Mouse (Mus musculus) limb, embryonic 10.5 days (tissue): Measurements from ENCODE around the gene Ly6g5b. TPM values are rescaled to one million over a fixed set of nuclear protein-coding genes. Genes with fewer than 3 reads are reported as not detected.

Experiments used
- DNase-seq: peaks from one replicate; pipeline ENCODE4 v3.0.0-alpha.2; 2017; ENCODE audit warnings: low spot score
- H3K27ac ChIP-seq: fragments of 300-500 bp; sonication (generic); 2 replicates; pipeline ENCODE4 v1.5.1; 2016; ENCODE audit warnings: mild to moderate bottlenecking
- H3K27me3 ChIP-seq: fragments of 300-500 bp; sonication (generic); 2 replicates; pipeline ENCODE4 v1.6.1; 2016; ENCODE audit warnings: low read depth, mild to moderate bottlenecking; ENCODE audit not compliant: poor library complexity, severe bottlenecking
- H3K36me3 ChIP-seq: fragments of 300-500 bp; sonication (generic); 2 replicates; pipeline ENCODE4 v1.6.1; 2016; ENCODE audit warnings: mild to moderate bottlenecking, moderate library complexity
- H3K4me1 ChIP-seq: fragments of 300-500 bp; sonication (generic); 2 replicates; pipeline ENCODE4 v1.6.1; 2016
- H3K4me3 ChIP-seq: fragments of 300-500 bp; sonication (generic); 2 replicates; pipeline ENCODE4 v1.5.1; 2016; ENCODE audit warnings: mild to moderate bottlenecking, moderate library complexity
- H3K9me3 ChIP-seq: fragments of 300-500 bp; sonication (generic); replicated peaks from 2 replicates; pipeline ENCODE4 v1.6.1; 2016; ENCODE audit warnings: mild to moderate bottlenecking
- WGBS: fragments of 180-500 bp; shearing (Covaris S2); methylation state at CpG from one replicate; pipeline ENCODE4 v1.1.7; 2016; 5-methylcytosine and 5-hydroxymethylcytosine counted together
- polyA plus RNA-seq: library from polyadenylated mRNA; unstranded; fragments of >200 nt; fragmentation: Nextera tagmentation; extraction: Ambion mirVana; gene quantifications from 2 replicates; pipeline ENCODE4 v1.2.1, GENCODE M21; 2016

Gene Ly6g5b
- polyA plus RNA-seq, 1 experiment from 2014 or later, result 1.7 TPM

GRCm38 (mm10) chr17:35079778-35080177, 35.5 kb downstream of the Ly6g5b start:
- no peak for DNase-seq
- Histone ChIP-seq H3K9me3 (no peaks in the 10 kb centered on the region), H3K27ac (no peak overlapping the region), H3K4me1 (peaks cover 28% of the 10 kb centered on the region), H3K4me3 (no peak overlapping the region), H3K27me3 (peaks cover 29% of the 10 kb centered on the region), H3K36me3 (no peaks in the 10 kb centered on the region)
- WGBS, result 76% methylated on average over 9 of the region's 9 CpGs

DNA sequence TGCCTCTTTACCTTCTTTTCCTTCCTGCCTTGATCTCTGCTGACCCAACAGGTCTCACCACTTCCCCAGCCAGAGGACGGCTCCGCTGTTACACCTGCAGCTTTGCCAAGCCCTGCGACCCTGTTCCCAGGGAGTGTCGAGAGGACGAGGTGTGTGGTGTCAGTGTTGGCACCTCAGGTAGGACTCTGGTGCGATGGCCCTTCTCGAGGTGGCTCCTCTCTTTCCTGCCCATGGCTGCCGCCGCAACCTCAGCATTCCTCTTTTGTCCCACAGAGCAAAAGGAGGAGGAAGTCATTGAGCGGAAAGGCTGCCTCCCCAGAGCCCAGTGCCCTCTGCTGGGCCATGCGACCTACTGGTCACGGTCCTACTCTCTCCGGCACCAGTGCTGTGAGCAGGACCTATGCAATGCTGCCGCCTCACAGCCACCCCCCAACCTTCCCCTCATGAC, 37.4 kb downstream of the Ly6g5b start, which contains the start of gene Ly6g6d:
Ly6g6d (minus strand) TSS at position 280 of the 448 bp plus-strand sequence.
- H3K36me3 ChIP-seq, result no peaks in the 10 kb centered on the region
- peak; percentile 53 for DNase-seq

GRCm38 (mm10) chr17:35077285-35077684, 37.9 kb downstream of the Ly6g5b start:
- no peak for DNase-seq
- Histone ChIP-seq H3K4me1 (peaks cover 36% of the 10 kb centered on the region), H3K4me3 (peak overlapping the region; percentile 37), H3K36me3 (no peaks in the 10 kb centered on the region), H3K27ac (peak overlapping the region; percentile 58; the same call in 1 of the 2 replicates), H3K27me3 (peaks cover 29% of the 10 kb centered on the region), H3K9me3 (no peaks in the 10 kb centered on the region)
- 46% methylated on average over 2 of the region's 2 CpGs for WGBS

More for the DNA sequence above, 37.4 kb downstream of the Ly6g5b start, which contains the start of gene Ly6g6d:
- H3K4me1 ChIP-seq, result peaks cover 36% of the 10 kb centered on the region
- peak within 1 kb of the TSS; percentile 37 for H3K4me3 ChIP-seq
- peak within 1 kb of the TSS; percentile 58 for H3K27ac ChIP-seq
- H3K9me3 ChIP-seq, result no peaks in the 10 kb centered on the region
- peaks cover 29% of the 10 kb centered on the region for H3K27me3 ChIP-seq
- 13% methylated on average over 14 of the region's 14 CpGs for WGBS

- Histone ChIP-seq H3K27ac (peak within 1 kb of the TSS; percentile 58), H3K4me3 (peak within 1 kb of the TSS; percentile 37), H3K27me3 (peaks cover 29% of the 10 kb centered on the region), H3K4me1 (peaks cover 36% of the 10 kb centered on the region), H3K36me3 (no peaks in the 10 kb centered on the region), H3K9me3 (no peaks in the 10 kb centered on the region)
- WGBS, result 22% methylated on average over 10 of the region's 10 CpGs
- peak; percentile 41 for DNase-seq
Measured at GRCm38 (mm10) chr17:35076507-35077176, 38.6 kb downstream of the Ly6g5b start, which contains the start of gene Ly6g6e. TSS of gene Ly6g6e (plus strand) at chr17:35076902.

DNA sequence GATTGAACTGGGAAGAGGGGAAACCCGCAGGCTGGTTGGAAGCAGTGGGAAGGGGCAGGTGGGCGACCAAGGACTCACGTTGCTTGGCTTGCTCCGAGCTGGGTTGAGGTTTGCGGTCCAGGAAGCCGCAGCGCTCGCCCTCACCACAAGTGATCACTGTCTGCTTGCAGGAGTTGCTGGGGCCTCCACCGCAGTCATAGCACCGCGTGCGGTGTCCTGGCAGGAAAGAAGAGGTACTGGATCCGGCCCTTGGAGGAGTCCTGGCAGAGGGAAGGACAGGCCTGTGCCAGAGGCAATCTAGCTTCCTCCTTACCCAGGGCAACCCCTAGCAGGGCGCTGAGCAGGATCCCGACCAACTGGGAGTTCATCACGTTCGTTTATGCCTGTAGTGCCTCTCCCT, 41.1 kb downstream of the Ly6g5b start:
- 45% methylated on average over 17 of the region's 17 CpGs for WGBS
- Histone ChIP-seq H3K27ac (peak overlapping the region; percentile 53), H3K36me3 (no peaks in the 10 kb centered on the region), H3K9me3 (no peaks in the 10 kb centered on the region), H3K27me3 (peaks cover 25% of the 10 kb centered on the region), H3K4me3 (no peak overlapping the region), H3K4me1 (peaks cover 33% of the 10 kb centered on the region)
- no peak for DNase-seq

DNA sequence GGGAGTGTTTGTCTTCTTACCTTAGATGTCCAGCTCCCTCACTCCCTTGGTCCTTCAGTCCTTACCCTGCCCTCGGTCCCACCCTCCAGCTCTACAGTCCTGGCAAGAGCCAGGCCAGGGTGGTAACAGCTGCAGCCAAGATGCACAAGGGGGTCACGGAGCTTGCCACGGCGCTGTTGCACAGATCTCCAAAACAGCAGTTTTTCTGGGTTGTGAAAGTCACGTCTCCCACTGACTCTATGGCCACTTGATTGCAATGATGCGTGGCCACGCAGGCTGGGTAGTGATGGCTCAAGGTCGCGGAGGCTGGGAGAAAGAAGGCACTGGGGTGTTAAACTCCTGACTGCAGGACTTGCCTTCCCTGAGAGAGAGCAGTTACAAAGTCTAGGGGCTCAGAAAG, 43.8 kb downstream of the Ly6g5b start:
- DNase-seq, result no peak
- 83% methylated on average over 9 of the region's 9 CpGs for WGBS
- H3K4me1 ChIP-seq, result peaks cover 13% of the 10 kb centered on the region
- H3K4me3 ChIP-seq, result no peak overlapping the region
- H3K36me3 ChIP-seq, result no peaks in the 10 kb centered on the region
- H3K27me3 ChIP-seq, result peaks cover 26% of the 10 kb centered on the region
- H3K9me3 ChIP-seq, result no peaks in the 10 kb centered on the region
- H3K27ac ChIP-seq, result no peak overlapping the region

DNA sequence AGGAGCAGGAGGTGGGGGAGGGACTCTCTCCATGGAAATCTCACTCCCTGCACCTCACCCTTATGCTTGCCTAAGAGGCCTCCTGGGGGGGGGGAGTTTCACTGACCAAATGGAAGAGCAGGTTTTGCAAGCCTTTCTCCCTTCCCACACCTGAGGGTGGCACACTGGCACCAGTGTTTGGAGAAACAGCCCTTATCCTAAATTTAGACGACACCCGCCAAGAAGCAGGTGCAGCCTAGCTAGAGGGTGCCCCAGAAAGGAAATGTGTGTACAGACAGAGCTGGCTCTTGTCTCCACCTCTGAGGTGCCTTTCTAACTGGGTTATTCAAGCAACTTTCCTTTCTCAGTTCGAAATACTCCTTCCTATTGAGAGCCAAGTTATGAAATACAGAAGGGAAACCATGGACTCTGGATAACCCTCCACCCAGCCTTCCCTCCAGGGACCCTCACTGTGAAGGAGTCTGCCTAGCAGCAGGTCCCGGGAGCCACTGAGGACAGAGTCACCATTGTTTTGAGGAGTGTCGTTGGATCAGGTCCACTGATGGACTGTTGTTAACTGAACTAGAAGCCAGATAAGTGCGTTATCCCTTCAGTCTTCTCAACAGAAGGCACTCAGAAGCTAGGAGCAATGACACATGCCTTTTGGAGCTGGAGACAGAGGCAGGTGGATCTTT, 44.5 kb downstream of the Ly6g5b start:
- DNase-seq, result no peak
- no peaks in the 10 kb centered on the region for H3K9me3 ChIP-seq
- WGBS, result 69% methylated on average over 6 of the region's 6 CpGs
- no peak overlapping the region for H3K27ac ChIP-seq
- H3K4me3 ChIP-seq, result no peak overlapping the region
- no peaks in the 10 kb centered on the region for H3K36me3 ChIP-seq
- H3K27me3 ChIP-seq, result peaks cover 34% of the 10 kb centered on the region
- H3K4me1 ChIP-seq, result peaks cover 12% of the 10 kb centered on the region

DNA sequence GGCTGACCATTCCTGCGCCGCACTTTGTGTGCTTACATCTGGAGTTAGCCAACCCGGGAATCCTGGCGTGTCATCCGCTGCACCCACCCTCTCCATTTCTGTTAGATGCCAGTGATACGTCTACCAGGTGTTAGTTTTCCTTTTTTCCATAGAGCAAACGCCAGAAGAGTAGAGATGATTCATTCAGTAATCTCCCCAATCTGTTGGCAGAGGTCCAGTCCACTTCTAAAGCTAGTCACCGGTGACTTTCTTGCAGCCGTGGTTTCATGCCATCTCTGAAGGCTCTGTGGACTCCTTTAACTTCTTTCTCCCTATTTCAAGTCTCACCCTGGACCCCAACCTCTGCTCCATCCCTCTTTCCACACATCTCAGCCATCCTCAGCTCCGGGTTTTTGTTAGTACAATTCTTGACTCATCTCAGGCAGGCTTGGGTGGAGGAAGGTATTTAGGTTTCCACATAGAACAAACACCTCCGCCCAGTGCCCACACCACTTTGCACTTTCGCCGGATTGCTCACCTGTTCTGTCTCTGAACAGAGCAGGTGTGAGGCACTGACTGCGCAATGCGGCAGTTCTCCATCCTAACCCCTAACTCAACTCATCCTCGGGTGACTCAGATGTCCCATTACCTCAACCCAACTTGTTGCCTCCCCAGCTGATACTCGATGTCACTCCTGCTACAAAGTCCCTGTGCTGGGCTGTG, 46.9 kb downstream of the Ly6g5b start:
- Histone ChIP-seq H3K9me3 (no peaks in the 10 kb centered on the region), H3K27ac (no peak overlapping the region), H3K36me3 (peaks cover 6% of the 10 kb centered on the region; the same call in 1 of the 2 replicates), H3K4me3 (no peak overlapping the region), H3K4me1 (peaks cover 22% of the 10 kb centered on the region), H3K27me3 (peaks cover 56% of the 10 kb centered on the region)
- WGBS, result 85% methylated on average over 17 of the region's 17 CpGs
- DNase-seq, result no peak

DNA sequence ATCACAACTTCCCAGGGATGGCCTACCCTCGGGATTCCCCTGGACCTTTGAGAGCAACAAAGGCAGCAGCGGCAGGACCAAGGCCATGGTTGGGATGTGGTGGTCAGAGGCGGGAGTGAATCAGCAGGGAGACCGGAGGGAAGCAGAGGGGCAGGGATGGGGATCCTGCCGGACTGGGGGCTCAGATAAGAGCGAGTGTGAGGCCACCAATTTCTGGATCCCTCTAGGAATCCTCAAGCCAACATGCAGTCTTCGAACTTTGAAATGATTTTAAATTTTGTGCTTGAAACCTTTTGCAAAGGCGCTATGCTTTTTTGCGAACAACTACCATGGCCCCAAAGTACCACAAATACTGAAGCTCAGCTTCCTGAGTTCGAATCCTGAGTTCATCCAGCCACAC, 49.1 kb downstream of the Ly6g5b start, which contains the start of gene Mpig6b:
Mpig6b (minus strand) TSS at position 101 of the 400 bp plus-strand sequence.
- DNase-seq, result no peak
- H3K9me3 ChIP-seq, result no peaks in the 10 kb centered on the region
- H3K27me3 ChIP-seq, result peaks cover 67% of the 10 kb centered on the region
- H3K27ac ChIP-seq, result peak within 1 kb of the TSS; percentile 71
- peak within 1 kb of the TSS; percentile 50 for H3K4me3 ChIP-seq
- H3K4me1 ChIP-seq, result peaks cover 29% of the 10 kb centered on the region
- 45% methylated on average over 10 of the region's 10 CpGs for whole genome bisulfite sequencing
- peaks cover 28% of the 10 kb centered on the region for H3K36me3 ChIP-seq

DNA sequence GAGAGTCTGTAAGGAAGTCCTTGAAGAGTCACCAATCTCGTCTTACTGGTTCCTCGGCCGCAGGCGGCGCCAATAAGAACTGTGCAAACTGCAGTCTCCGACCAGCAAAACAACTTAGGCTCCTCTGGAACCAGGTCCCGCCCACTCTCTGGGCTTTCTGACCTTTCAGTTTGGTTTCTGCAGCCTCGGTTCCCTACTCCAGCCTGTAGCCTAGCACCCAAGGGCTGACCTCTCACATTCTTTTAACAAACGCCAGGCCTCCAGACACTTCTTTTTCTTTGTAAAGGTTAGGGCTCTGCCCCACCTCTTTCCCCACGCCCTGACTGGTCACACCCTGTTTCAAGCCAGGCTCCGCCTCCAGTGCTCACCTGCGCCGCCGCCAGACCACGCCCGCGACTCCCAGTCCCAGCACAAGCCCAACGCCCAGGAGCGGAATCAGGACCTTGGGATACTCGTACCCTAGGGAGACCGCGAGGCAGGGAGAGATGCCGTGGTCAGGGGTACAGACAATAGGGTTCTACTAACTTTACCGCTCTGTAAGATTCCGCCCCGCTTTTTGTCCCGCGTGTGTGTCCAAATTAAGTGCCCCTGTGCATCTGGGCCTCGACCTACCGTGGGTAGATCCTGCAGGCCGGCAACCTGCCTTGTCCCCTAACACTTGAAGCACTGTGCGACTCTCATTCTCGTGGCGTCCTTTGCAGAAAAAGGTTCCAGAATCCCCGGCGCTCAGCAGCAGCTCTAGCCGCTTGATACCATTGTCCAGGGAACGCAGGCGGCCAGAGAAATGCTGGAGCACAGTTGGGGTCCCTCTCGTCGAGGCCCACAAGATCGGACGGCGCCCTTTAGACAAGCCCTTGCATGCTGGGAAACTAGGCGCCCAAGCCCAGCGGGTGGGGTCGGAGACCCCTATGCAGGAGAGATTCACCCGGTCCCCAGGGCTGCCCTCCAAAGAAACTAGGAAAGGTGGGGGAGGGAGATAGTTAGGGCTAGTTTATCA, 50.0 kb downstream of the Ly6g5b start, which contains the start of gene Ly6g6c:
Ly6g6c (plus strand) TSS at position 438 of the 997 bp plus-strand sequence.
- peak; percentile 73 for DNase-seq
- peak within 1 kb of the TSS; percentile 50 for H3K4me3 ChIP-seq
- H3K27me3 ChIP-seq, result peaks cover 67% of the 10 kb centered on the region
- H3K27ac ChIP-seq, result peak within 1 kb of the TSS; percentile 71
- peaks cover 37% of the 10 kb centered on the region for H3K4me1 ChIP-seq
- under 1% methylated on average over 48 of the region's 48 CpGs for WGBS
- peaks cover 36% of the 10 kb centered on the region for H3K36me3 ChIP-seq
- H3K9me3 ChIP-seq, result no peaks in the 10 kb centered on the region

DNA sequence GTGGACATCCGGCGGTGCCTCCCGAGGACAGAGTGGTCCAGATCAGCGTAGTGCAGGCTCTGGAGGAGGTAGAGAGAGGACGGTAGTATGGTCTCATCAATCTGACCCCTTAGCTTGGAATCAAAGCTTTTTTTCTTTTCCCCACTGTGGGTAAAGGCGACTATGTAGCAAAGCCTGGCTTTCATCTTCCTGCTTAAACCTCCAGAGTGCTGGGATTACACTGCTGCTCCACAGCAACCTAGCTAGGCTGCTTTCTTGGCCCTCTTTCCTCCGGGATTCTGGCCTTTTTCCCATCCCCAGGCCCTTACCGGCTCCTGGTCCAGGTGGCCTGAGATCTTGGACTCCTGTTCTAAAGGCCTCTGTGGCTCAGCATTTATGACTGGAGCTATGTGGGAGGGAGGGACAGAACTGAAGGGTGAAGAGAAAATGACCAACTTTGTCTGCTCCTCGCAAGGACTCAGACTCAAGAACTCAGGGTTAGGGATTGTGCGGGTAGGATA, 50.8 kb downstream of the Ly6g5b start:
- Histone ChIP-seq H3K9me3 (no peaks in the 10 kb centered on the region), H3K36me3 (peaks cover 39% of the 10 kb centered on the region), H3K4me3 (peak overlapping the region; percentile 50), H3K27ac (peak overlapping the region; percentile 21; the same call in 1 of the 2 replicates), H3K4me1 (peaks cover 44% of the 10 kb centered on the region), H3K27me3 (peaks cover 67% of the 10 kb centered on the region)
- 29% methylated on average over 10 of the region's 10 CpGs for WGBS
- no peak for DNase-seq
